ENCODE assay signal across 8 mouse cellular contexts in the genomic region with DNA sequence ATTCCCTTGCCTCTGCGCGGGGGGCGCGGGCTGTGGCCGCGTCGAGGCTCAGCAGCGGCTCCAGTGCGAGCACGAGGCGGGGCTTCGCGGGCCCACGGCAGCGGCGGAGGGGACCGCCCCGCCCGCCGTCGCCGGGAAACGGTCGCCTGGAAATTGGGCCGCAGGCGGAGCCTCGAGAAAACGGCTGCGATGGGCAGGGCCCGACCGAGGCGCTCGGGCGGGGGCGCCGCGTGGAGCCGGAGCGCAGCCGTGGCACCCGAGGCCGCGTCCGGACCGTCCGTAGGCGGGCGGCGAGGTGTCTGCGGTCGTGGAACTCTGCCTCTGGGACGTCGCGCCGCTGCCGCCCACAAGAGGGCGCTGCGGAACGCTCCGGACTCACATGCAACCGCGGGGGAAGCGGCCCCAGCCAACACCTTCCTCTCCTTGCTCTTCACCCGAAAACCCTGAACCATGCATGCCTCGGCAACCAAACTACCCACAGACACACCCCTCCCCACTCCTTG. TPM values are rescaled to one million over a fixed set of nuclear protein-coding genes. Genes with fewer than 3 reads are reported as not detected.
DNase-seq lines count a peak whose midpoint lies in the region; ATAC-seq and TF ChIP-seq lines count a peak whose summit lies in the region.

TSS of gene Gm49601 (minus strand) at position 52 of the 503 bp plus-strand sequence.

- peaks cover 35% of the 10 kb centered on the region for H3K36me3 ChIP-seq in embryonic facial prominence, embryonic 15.5 days
- H3K36me3 ChIP-seq in heart, embryonic 11.5 days (ENCODE audit: control insufficient read depth, insufficient read depth, low read length) = no peaks in the 10 kb centered on the region
- H3K36me3 ChIP-seq in kidney, embryonic 15.5 days = peaks cover 17% of the 10 kb centered on the region; the same call in 1 of the 2 replicates

- peak; percentile 85 for DNase-seq in A20 (ENCODE audit: low read depth, low spot score)
- DNase-seq in liver = peak; percentile 73
- DNase-seq in spleen, postnatal 36 days (ENCODE audit: low spot score in 2 of 2) = peak; percentile 68 to 72

- under 1% methylated on average over 64 of the region's 65 CpGs for WGBS in bone marrow, adult 2 months
- under 1% methylated on average over 64 of the region's 65 CpGs for WGBS in embryonic facial prominence, embryonic 15.5 days
- WGBS in heart, embryonic 11.5 days (ENCODE audit: insufficient replicate concordance) = under 1% methylated on average over 64 of the region's 65 CpGs
- under 1% methylated on average over 65 of the region's 65 CpGs for WGBS in kidney, embryonic 15.5 days

- peak; percentile 56 for ATAC-seq in embryonic facial prominence, embryonic 15.5 days (ENCODE audit: insufficient number of reproducible peaks, low FRiP score, low TSS enrichment, low read depth)
- ATAC-seq in heart, embryonic 11.5 days (replicated peaks; ENCODE audit: insufficient number of reproducible peaks, low FRiP score, low TSS enrichment) = no peak
- ATAC-seq in kidney, embryonic 15.5 days (replicated peaks; ENCODE audit: low FRiP score) = peak; percentile 29
- peak; percentile 47 for ATAC-seq in monocyte, adult 5-6 weeks (replicated peaks; ENCODE audit: insufficient number of reproducible peaks, low FRiP score, low TSS enrichment, poor library complexity, severe bottlenecking)

- H3K9ac ChIP-seq in embryonic facial prominence, embryonic 15.5 days = peak within 1 kb of the TSS; percentile 33
- peak within 1 kb of the TSS; percentile 49; the same call in 1 of the 2 replicates for H3K9ac ChIP-seq in heart, embryonic 11.5 days (ENCODE audit: low read depth, low read length)
- H3K9ac ChIP-seq in kidney, embryonic 15.5 days = peak within 1 kb of the TSS; percentile 22

- no peak for TF ChIP-seq POLR2A in bone marrow, adult 2 months (IDR thresholded peaks at IDR 0.05; ENCODE audit: borderline replicate concordance, control insufficient read depth, low read depth, low read length)

- H3K27me3 ChIP-seq in embryonic facial prominence, embryonic 15.5 days = peaks cover 46% of the 10 kb centered on the region
- peaks cover 89% of the 10 kb centered on the region for H3K27me3 ChIP-seq in heart, embryonic 11.5 days (ENCODE audit: control insufficient read depth, insufficient read depth, low read length)
- H3K27me3 ChIP-seq in kidney, embryonic 15.5 days = peaks cover 88% of the 10 kb centered on the region

- TF ChIP-seq CTCF in bone marrow, adult 2 months (IDR thresholded peaks at IDR 0.05; ENCODE audit: control insufficient read depth, insufficient read depth, low read length) = peak; percentile 82

- peak within 1 kb of the TSS; percentile 47 for H3K4me3 ChIP-seq in bone marrow, adult 2 months (replicated peaks; ENCODE audit: control insufficient read depth, low read depth, low read length)
- H3K4me3 ChIP-seq in embryonic facial prominence, embryonic 15.5 days (replicated peaks) = peak within 1 kb of the TSS; percentile 74
- peak within 1 kb of the TSS; percentile 47 for H3K4me3 ChIP-seq in heart, embryonic 11.5 days (ENCODE audit: low read depth, low read length)
- H3K4me3 ChIP-seq in kidney, embryonic 15.5 days (replicated peaks) = peak within 1 kb of the TSS; percentile 45

- no peaks in the 10 kb centered on the region for H3K9me3 ChIP-seq in embryonic facial prominence, embryonic 15.5 days (replicated peaks)
- no peaks in the 10 kb centered on the region for H3K9me3 ChIP-seq in heart, embryonic 11.5 days (replicated peaks; ENCODE audit: control insufficient read depth, low read length)
- H3K9me3 ChIP-seq in kidney, embryonic 15.5 days (replicated peaks) = no peaks in the 10 kb centered on the region

- no peak within 1 kb of the TSS for H3K27ac ChIP-seq in bone marrow, adult 2 months (ENCODE audit: control insufficient read depth, insufficient read depth, low read depth, low read length, poor library complexity)
- 0 out of 2 replicates have a peak within 1 kb of the TSS, but pooled peaks have one; percentile 28 for H3K27ac ChIP-seq in embryonic facial prominence, embryonic 15.5 days (replicated peaks)
- no peak within 1 kb of the TSS for H3K27ac ChIP-seq in heart, embryonic 11.5 days (ENCODE audit: low read depth, low read length)
- H3K27ac ChIP-seq in kidney, embryonic 15.5 days = no peak within 1 kb of the TSS

- peaks cover 3% of the 10 kb centered on the region; the same call in 1 of the 2 replicates for H3K4me1 ChIP-seq in bone marrow, adult 2 months (ENCODE audit: control insufficient read depth, insufficient read depth, low read length)
- H3K4me1 ChIP-seq in embryonic facial prominence, embryonic 15.5 days = peaks cover 56% of the 10 kb centered on the region
- peaks cover 20% of the 10 kb centered on the region for H3K4me1 ChIP-seq in heart, embryonic 11.5 days (ENCODE audit: control insufficient read depth, insufficient read depth, low read length)
- H3K4me1 ChIP-seq in kidney, embryonic 15.5 days = peaks cover 60% of the 10 kb centered on the region

- H3K4me2 ChIP-seq in embryonic facial prominence, embryonic 15.5 days (replicated peaks) = peak within 1 kb of the TSS; percentile 90
- peak within 1 kb of the TSS; percentile 86 for H3K4me2 ChIP-seq in heart, embryonic 11.5 days
- H3K4me2 ChIP-seq in kidney, embryonic 15.5 days = peak within 1 kb of the TSS; percentile 73

RNA-seq across cellular contexts. Expression of gene Gm49601, which starts in this region (rescaled TPM):
- 13.1 and 15.2 TPM in 2 replicates for polyA plus RNA-seq in bone marrow, adult 2 months (2011; ENCODE audit: insufficient read depth, insufficient read length, low replicate concordance, missing spikeins)
- 7.2 and 7.8 TPM in 2 replicates for polyA plus RNA-seq in embryonic facial prominence, embryonic 15.5 days (2015; fragmentation: Nextera tagmentation; extraction: Ambion mirVana)
- polyA plus RNA-seq in heart, embryonic 11.5 days (2014; fragmentation: Nextera tagmentation; extraction: Ambion mirVana) = 0.73 and 1.0 TPM in 2 replicates
- polyA plus RNA-seq in kidney, embryonic 15.5 days (2015; fragmentation: Nextera tagmentation; extraction: Ambion mirVana) = 1.5 and 4.3 TPM in 2 replicates
- total RNA-seq in monocyte, adult 5-6 weeks (2017) = 1.0 to 7.6 TPM in 2 of 3 replicates, not detected in the other
